Mouse (Mus musculus): ENCODE data around the gene Pip5kl1.

DNA sequence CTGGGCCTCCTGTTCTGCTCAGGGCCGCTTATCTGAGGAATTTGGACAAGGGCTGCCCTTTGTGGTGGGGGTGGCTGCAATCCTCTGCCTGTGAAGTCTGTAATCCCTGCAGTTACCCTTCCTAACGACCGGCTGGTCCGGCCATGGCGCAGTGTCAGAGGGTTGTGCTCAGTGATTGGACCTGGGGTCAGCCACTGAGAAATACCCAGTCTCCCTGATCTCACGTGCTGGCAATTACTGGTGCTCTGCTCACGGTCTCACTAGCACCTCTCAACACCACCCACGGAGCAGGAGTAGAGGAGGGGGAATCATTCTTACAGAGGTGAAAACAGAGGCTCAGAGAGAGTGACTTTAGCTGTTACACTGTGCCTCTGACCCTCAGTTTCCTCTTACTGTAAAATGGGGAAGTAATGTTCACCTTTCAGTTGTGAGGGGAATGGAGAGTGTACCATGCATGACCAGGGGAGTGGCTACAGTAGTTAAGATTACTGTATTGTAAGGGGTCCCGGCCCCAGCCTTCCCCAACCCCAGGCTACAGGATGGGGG, 37.2 kb upstream of the Pip5kl1 start:
- TF ChIP-seq GATA1 (IDR thresholded peaks at IDR 0.05; ENCODE audit: low read length): no peak
- no peak for TF ChIP-seq TAL1 (IDR thresholded peaks at IDR 0.05; ENCODE audit: low read length)
